Mouse (Mus musculus) G1E (cell line): Measurements from ENCODE around the gene Cd247.

Experiments
- CTCF ChIP-seq: IDR thresholded peaks from 2 replicates; pipeline ENCODE4 v1.5.1; 2012; ENCODE audit warnings: low read depth, low read length, inconsistent platforms, mixed read lengths
- POLR2AphosphoS5 ChIP-seq: IDR thresholded peaks from 2 replicates; pipeline ENCODE4 v1.6.1; 2012; ENCODE audit warnings: low read depth, low read length, inconsistent platforms; ENCODE audit not compliant: insufficient replicate concordance
- TAL1 ChIP-seq: conservative IDR thresholded peaks from 2 replicates; pipeline ENCODE4 v1.6.1; 2012; ENCODE audit warnings: low read depth, low read length, inconsistent platforms, mixed read lengths

- no peak for TF ChIP-seq CTCF
- TF ChIP-seq TAL1: no peak
- no peak for TF ChIP-seq POLR2AphosphoS5
These were observed 115.1 kb downstream of the Cd247 start for GRCm38 (mm10) chr1:165903596-165903995.
